Mouse (Mus musculus): ENCODE data around the gene Ccdc170. TPM values are rescaled to one million over a fixed set of nuclear protein-coding genes. Genes with fewer than 3 reads are reported as not detected.

Gene Ccdc170
- polyA plus RNA-seq, 1 experiment from 2014 or later, result 0.13 TPM

DNA sequence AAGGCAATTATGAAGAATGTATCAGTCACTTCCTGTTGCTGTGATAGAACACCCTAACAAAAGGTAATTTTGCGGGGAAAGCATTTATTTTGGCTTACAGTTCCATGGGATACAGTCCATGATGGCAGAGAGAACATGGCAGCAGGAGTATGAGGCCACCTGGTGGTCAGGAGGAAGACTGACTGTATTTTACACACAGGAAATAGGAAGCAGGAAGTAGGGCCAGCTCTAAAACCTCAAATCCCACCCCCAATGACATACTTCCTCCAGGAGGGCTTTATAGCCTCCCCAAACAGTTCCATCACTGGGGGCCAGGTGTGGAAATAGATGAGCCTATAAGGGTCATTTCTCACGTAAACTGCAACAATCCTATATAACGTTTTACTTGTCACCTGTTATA, 39.8 kb downstream of the Ccdc170 start:
- no peak overlapping the region for H3K4me3 ChIP-seq
- no peak overlapping the region for H3K9ac ChIP-seq
- no peaks in the 10 kb centered on the region for H3K27me3 ChIP-seq
- no peak overlapping the region for H3K27ac ChIP-seq
- H3K4me2 ChIP-seq, result no peak overlapping the region
- no peaks in the 10 kb centered on the region for H3K36me3 ChIP-seq
- 0 out of 2 replicates have a peak, but pooled peaks cover 3% of the 10 kb centered on the region for H3K9me3 ChIP-seq
- H3K4me1 ChIP-seq, result no peaks in the 10 kb centered on the region
- ATAC-seq (ENCODE audit: insufficient number of reproducible peaks, insufficient read depth, low FRiP score, low TSS enrichment, low read depth), result no peak
- 97% methylated on average over 3 of the region's 3 CpGs for WGBS

GRCm38 (mm10) chr10:4523078-4523477, 40.8 kb downstream of the Ccdc170 start:
- H3K9me3 ChIP-seq, result 0 out of 2 replicates have a peak, but pooled peaks cover 3% of the 10 kb centered on the region
- ATAC-seq (ENCODE audit: insufficient number of reproducible peaks, insufficient read depth, low FRiP score, low TSS enrichment, low read depth), result no peak
- no peak overlapping the region for H3K4me2 ChIP-seq
- H3K4me1 ChIP-seq, result no peaks in the 10 kb centered on the region
- H3K9ac ChIP-seq, result no peak overlapping the region
- 38% methylated on average over 4 of the region's 4 CpGs for WGBS
- H3K4me3 ChIP-seq, result no peak overlapping the region
- no peaks in the 10 kb centered on the region for H3K27me3 ChIP-seq
- no peaks in the 10 kb centered on the region for H3K36me3 ChIP-seq
- H3K27ac ChIP-seq, result no peak overlapping the region

- Histone ChIP-seq H3K4me1 (no peaks in the 10 kb centered on the region), H3K27me3 (no peaks in the 10 kb centered on the region), H3K36me3 (no peaks in the 10 kb centered on the region), H3K9me3 (no peaks in the 10 kb centered on the region), H3K4me2 (no peak overlapping the region), H3K27ac (no peak overlapping the region), H3K4me3 (no peak overlapping the region), H3K9ac (no peak overlapping the region)
- ATAC-seq (ENCODE audit: insufficient number of reproducible peaks, insufficient read depth, low FRiP score, low TSS enrichment, low read depth), result no peak
- 52% methylated on average over 7 of the region's 7 CpGs for WGBS
Measured at GRCm38 (mm10) chr10:4528043-4528442, 45.7 kb downstream of the Ccdc170 start.

- no peak for ATAC-seq (ENCODE audit: insufficient number of reproducible peaks, insufficient read depth, low FRiP score, low TSS enrichment, low read depth)
- WGBS, result 86% methylated on average over 9 of the region's 9 CpGs
- Histone ChIP-seq H3K36me3 (no peaks in the 10 kb centered on the region), H3K4me1 (no peaks in the 10 kb centered on the region), H3K4me3 (no peak overlapping the region), H3K4me2 (no peak overlapping the region), H3K27me3 (no peaks in the 10 kb centered on the region), H3K9ac (no peak overlapping the region), H3K27ac (no peak overlapping the region), H3K9me3 (no peaks in the 10 kb centered on the region)
Measured at GRCm38 (mm10) chr10:4530638-4531235, 48.4 kb downstream of the Ccdc170 start.

DNA sequence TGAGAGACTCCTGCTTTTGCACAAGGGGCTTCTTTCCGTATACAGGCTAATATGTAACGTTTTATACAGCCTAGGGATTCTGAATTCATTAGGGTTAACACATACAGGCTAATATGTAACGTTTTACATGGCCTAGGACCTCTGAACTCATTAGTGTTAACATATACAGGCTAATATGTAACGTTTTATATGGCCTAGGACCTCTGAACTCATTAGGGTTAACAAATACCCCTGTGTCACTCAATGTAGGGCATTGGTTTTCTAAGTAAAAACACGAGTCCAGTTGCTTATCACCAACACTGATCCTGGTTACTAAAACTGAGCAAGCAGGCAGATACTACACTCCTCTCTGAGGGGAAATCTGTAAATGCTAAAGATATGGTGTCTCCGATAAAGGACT, 49.6 kb downstream of the Ccdc170 start:
- Histone ChIP-seq H3K4me1 (no peaks in the 10 kb centered on the region), H3K36me3 (no peaks in the 10 kb centered on the region), H3K4me3 (no peak overlapping the region), H3K9ac (no peak overlapping the region), H3K4me2 (no peak overlapping the region), H3K27me3 (no peaks in the 10 kb centered on the region), H3K27ac (no peak overlapping the region), H3K9me3 (no peaks in the 10 kb centered on the region)
- 65% methylated on average over 6 of the region's 6 CpGs for WGBS
- no peak for ATAC-seq (ENCODE audit: insufficient number of reproducible peaks, insufficient read depth, low FRiP score, low TSS enrichment, low read depth)

- Histone ChIP-seq H3K27me3 (no peaks in the 10 kb centered on the region), H3K36me3 (no peaks in the 10 kb centered on the region), H3K4me3 (no peak overlapping the region), H3K27ac (no peak overlapping the region), H3K4me1 (no peaks in the 10 kb centered on the region), H3K9me3 (no peaks in the 10 kb centered on the region), H3K4me2 (no peak overlapping the region), H3K9ac (no peak overlapping the region)
- ATAC-seq (ENCODE audit: insufficient number of reproducible peaks, insufficient read depth, low FRiP score, low TSS enrichment, low read depth), result no peak
- WGBS, result 83% methylated on average over 6 of the region's 6 CpGs
Measured at GRCm38 (mm10) chr10:4532731-4533130, 50.4 kb downstream of the Ccdc170 start.

GRCm38 (mm10) chr10:4533873-4534272, 51.6 kb downstream of the Ccdc170 start:
- Histone ChIP-seq H3K4me3 (no peak overlapping the region), H3K27ac (no peak overlapping the region), H3K36me3 (no peaks in the 10 kb centered on the region), H3K4me2 (no peak overlapping the region), H3K27me3 (no peaks in the 10 kb centered on the region), H3K4me1 (no peaks in the 10 kb centered on the region), H3K9me3 (no peaks in the 10 kb centered on the region), H3K9ac (no peak overlapping the region)
- WGBS, result 79% methylated on average over 11 of the region's 11 CpGs
- ATAC-seq (ENCODE audit: insufficient number of reproducible peaks, insufficient read depth, low FRiP score, low TSS enrichment, low read depth), result no peak

DNA sequence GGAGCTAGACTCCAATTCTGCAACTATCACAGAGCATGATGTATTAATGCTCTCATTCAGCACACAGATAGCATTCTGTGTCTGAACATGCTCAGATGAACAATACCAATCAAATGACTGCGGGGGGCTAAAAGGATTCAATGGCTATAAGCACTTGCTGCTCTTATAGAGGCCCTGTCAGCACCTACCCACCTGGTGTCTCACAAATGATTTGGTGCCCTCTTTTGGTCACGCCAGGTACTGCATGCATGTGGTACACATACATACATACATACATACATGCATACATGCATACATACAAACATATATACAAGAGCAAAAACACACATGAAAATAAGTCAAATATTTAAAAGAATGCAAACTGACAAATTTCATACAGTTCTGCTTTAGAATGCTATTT, 63.2 kb downstream of the Ccdc170 start:
- WGBS, result 95% methylated on average over 2 of the region's 2 CpGs
- peaks cover 2% of the 10 kb centered on the region; the same call in 1 of the 2 replicates for H3K27me3 ChIP-seq
- no peak overlapping the region for H3K27ac ChIP-seq
- H3K4me3 ChIP-seq, result no peak overlapping the region
- 0 out of 2 replicates have a peak, but pooled peaks cover 5% of the 10 kb centered on the region for H3K9me3 ChIP-seq
- H3K36me3 ChIP-seq, result no peaks in the 10 kb centered on the region
- H3K9ac ChIP-seq, result no peak overlapping the region
- no peak for ATAC-seq (ENCODE audit: insufficient number of reproducible peaks, insufficient read depth, low FRiP score, low TSS enrichment, low read depth)
- H3K4me2 ChIP-seq, result no peak overlapping the region
- no peaks in the 10 kb centered on the region for H3K4me1 ChIP-seq

DNA sequence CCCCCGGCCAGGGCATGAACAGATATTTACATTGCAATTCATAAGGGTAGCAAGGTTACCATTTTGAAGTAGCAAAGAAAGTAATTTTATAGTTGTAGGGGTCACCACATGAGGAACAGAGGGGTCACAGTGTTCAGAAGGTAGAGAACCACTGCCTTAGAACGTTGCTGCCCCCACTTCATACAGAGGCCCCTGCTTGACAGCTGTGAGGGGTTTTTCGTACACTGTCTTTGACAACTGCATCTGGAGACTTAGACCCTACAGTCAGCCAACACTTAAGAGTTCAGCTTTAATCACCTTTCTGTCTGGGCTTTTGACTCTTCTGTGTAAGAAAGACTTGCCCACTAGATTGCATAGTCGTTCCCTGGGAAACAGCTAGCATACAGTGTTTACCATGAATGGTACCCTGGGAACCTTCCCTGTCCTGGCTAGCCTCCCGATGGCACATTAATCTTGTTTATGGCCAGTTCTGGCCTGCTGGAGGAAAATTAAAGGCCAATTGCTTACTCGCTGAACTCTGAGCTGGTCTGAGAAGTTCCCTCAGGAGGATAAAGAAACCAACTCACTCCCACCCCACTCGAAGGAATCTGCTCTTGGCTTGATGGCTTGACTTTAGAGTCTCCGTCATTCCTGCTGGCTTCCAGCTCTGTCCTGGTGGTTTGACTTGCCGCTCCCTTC, 71.3 kb downstream of the Ccdc170 start:
- peaks cover 2% of the 10 kb centered on the region; the same call in 1 of the 2 replicates for H3K27me3 ChIP-seq
- no peaks in the 10 kb centered on the region for H3K4me1 ChIP-seq
- no peak overlapping the region for H3K4me3 ChIP-seq
- 87% methylated on average over 9 of the region's 9 CpGs for WGBS
- no peaks in the 10 kb centered on the region for H3K36me3 ChIP-seq
- H3K27ac ChIP-seq, result no peak overlapping the region
- no peak overlapping the region for H3K9ac ChIP-seq
- H3K9me3 ChIP-seq, result no peaks in the 10 kb centered on the region
- ATAC-seq (ENCODE audit: insufficient number of reproducible peaks, insufficient read depth, low FRiP score, low TSS enrichment, low read depth), result no peak
- no peak overlapping the region for H3K4me2 ChIP-seq

DNA sequence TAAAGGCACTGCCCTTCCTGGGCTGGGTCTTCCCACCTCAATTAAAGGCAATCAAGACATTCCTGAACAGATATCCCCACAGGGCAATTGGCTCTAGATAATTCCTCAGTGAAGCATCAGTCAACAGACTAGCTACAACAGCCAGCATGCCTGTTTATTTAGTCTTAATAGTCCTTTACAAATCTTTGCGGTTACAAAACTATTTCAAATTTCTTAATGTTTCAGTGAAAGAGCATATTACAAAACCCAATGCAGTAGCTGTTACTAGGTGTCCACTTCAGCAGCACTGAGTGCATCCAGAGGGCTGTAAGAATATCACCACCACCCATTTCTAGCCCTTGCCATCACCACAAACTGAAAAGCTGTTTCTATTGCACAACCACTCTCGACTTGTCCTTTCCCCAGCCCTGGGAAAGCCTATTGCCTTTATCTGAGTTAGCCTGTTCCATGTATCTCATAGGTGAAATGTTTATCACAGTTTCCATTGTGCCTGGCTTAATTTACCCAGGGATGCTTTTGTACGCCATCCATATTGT, 74.6 kb downstream of the Ccdc170 start:
- ATAC-seq (ENCODE audit: insufficient number of reproducible peaks, insufficient read depth, low FRiP score, low TSS enrichment, low read depth), result no peak
- no peaks in the 10 kb centered on the region for H3K9me3 ChIP-seq
- no peak overlapping the region for H3K27ac ChIP-seq
- no peak overlapping the region for H3K4me3 ChIP-seq
- H3K36me3 ChIP-seq, result no peaks in the 10 kb centered on the region
- H3K27me3 ChIP-seq, result no peaks in the 10 kb centered on the region
- WGBS, result 78% methylated on average over 3 of the region's 3 CpGs
- no peak overlapping the region for H3K9ac ChIP-seq
- H3K4me1 ChIP-seq, result no peaks in the 10 kb centered on the region
- H3K4me2 ChIP-seq, result no peak overlapping the region

DNA sequence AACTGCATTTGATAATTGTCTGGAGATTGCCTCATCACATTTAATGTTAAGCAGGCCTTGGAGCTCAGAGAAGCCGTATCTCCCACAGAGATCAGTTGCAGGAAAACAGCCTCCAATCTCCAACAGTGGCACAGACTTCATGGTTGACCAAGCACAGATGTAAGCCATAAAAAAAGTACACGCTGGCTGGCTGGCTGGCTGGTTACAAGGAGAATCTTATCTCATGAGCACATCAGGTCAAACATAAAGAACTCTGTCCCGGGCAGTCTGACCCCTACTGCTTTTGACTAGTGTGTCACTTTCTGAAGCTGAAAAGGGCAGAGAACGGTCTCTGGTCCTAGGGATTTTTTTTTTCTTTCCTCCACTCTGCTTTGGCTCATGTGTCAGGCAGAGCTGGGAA, 76.8 kb downstream of the Ccdc170 start:
- H3K27ac ChIP-seq, result no peak overlapping the region
- ATAC-seq (ENCODE audit: insufficient number of reproducible peaks, insufficient read depth, low FRiP score, low TSS enrichment, low read depth), result no peak
- H3K4me3 ChIP-seq, result no peak overlapping the region
- H3K36me3 ChIP-seq, result no peaks in the 10 kb centered on the region
- H3K9ac ChIP-seq, result no peak overlapping the region
- no peaks in the 10 kb centered on the region for H3K27me3 ChIP-seq
- no peak overlapping the region for H3K4me2 ChIP-seq
- no peaks in the 10 kb centered on the region for H3K4me1 ChIP-seq
- 37% methylated on average over 4 of the region's 4 CpGs for WGBS
- no peaks in the 10 kb centered on the region for H3K9me3 ChIP-seq

DNA sequence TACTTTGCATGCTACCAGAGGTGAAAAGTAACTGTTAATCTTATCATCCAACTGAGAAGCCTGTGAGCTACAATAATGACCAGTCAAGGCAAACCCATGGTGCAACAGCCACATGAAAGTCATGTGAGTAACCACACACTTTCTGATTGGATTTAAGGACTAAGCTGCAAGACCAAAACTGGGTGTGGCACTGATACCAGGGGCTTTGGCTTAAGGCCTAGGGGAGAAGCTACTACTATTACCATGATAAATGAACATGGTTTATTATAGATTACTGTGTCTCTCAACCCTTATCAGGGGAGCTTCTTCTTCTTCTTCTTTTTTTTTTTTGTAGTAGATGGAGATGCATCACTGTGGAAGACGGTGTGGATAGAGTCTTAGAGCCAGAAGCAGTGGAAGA, 82.8 kb downstream of the Ccdc170 start:
- Histone ChIP-seq H3K9ac (no peak overlapping the region), H3K4me2 (no peak overlapping the region), H3K27ac (no peak overlapping the region), H3K36me3 (no peaks in the 10 kb centered on the region), H3K9me3 (no peaks in the 10 kb centered on the region), H3K27me3 (no peaks in the 10 kb centered on the region), H3K4me1 (no peaks in the 10 kb centered on the region), H3K4me3 (no peak overlapping the region)
- no peak for ATAC-seq (ENCODE audit: insufficient number of reproducible peaks, insufficient read depth, low FRiP score, low TSS enrichment, low read depth)
- WGBS, result 92% methylated on average over 1 of the region's 1 CpGs
